ENCODE assay signal across 9 mouse cellular contexts in genomic region chr12:80083937-80084336, GRCm38 (mm10). TPM values are rescaled to one million over a fixed set of nuclear protein-coding genes. Genes with fewer than 3 reads are reported as not detected.
DNase-seq lines count a peak whose midpoint lies in the region; ATAC-seq and TF ChIP-seq lines count a peak whose summit lies in the region.
"Had no signal": no experiment of that assay in that cellular context is flagged by ENCODE, and none has a peak within 500 bp of the region (broad histone marks: within the 10 kb centered on the region; RNA-seq: fewer than 3 reads in every experiment).

No protein-coding gene starts in this region.

- TF ChIP-seq EP300 in liver, postnatal 0 days (IDR thresholded peaks at IDR 0.05; ENCODE audit: low read depth) = peak; percentile 78

- no peak overlapping the region for H3K9ac ChIP-seq in intestine, embryonic 16.5 days (ENCODE audit: low read depth, low read length)
- H3K9ac ChIP-seq in liver, postnatal 0 days (replicated peaks) = peak overlapping the region; percentile 12; the same call in 1 of the 2 replicates
- 0 out of 2 replicates have a peak overlapping the region, but pooled peaks have one; percentile 18 for H3K9ac ChIP-seq in stomach, embryonic 16.5 days (ENCODE audit: low read length)
- H3K9ac ChIP-seq: neural tube, embryonic 12.5 days had no signal

- no peak overlapping the region for H3K4me3 ChIP-seq in intestine, embryonic 16.5 days (ENCODE audit: low read length)
- H3K4me3 ChIP-seq in liver, postnatal 0 days (ENCODE audit: low read depth, low read length) = no peak overlapping the region
- no peak overlapping the region for H3K4me3 ChIP-seq in stomach, embryonic 16.5 days (replicated peaks; ENCODE audit: low read length)
- H3K4me3 ChIP-seq: neural tube, embryonic 12.5 days had no signal

- peaks cover 21% of the 10 kb centered on the region for H3K4me1 ChIP-seq in intestine, embryonic 16.5 days (ENCODE audit: control insufficient read depth, insufficient read depth, low read length)
- peaks cover 50% of the 10 kb centered on the region for H3K4me1 ChIP-seq in liver, postnatal 0 days (ENCODE audit: insufficient read depth)
- peaks cover 27% of the 10 kb centered on the region for H3K4me1 ChIP-seq in stomach, embryonic 16.5 days (ENCODE audit: control insufficient read depth, insufficient read depth, low read length)

- no peaks in the 10 kb centered on the region for H3K36me3 ChIP-seq in intestine, embryonic 16.5 days (ENCODE audit: control insufficient read depth, insufficient read depth, low read length)
- no peaks in the 10 kb centered on the region for H3K36me3 ChIP-seq in liver, postnatal 0 days (replicated peaks; ENCODE audit: insufficient read depth, low read length)
- H3K36me3 ChIP-seq in stomach, embryonic 16.5 days (ENCODE audit: control insufficient read depth, insufficient read depth, low read length) = no peaks in the 10 kb centered on the region
- H3K36me3 ChIP-seq: neural tube, embryonic 12.5 days had no signal

- TF ChIP-seq CTCF in liver, postnatal 0 days (IDR thresholded peaks at IDR 0.05; ENCODE audit: low read depth) = no peak

- no peaks in the 10 kb centered on the region for H3K9me3 ChIP-seq in intestine, embryonic 16.5 days (ENCODE audit: control insufficient read depth, low read length)
- no peaks in the 10 kb centered on the region for H3K9me3 ChIP-seq in liver, postnatal 0 days (ENCODE audit: low read length)
- no peaks in the 10 kb centered on the region for H3K9me3 ChIP-seq in stomach, embryonic 16.5 days (replicated peaks; ENCODE audit: control insufficient read depth, low read length)
- H3K9me3 ChIP-seq: neural tube, embryonic 12.5 days had no signal

- peak; percentile 58 to 76 for DNase-seq in urinary bladder, adult 18-20 months (ENCODE audit: low spot score in 2 of 2)
- no peak for DNase-seq in urinary bladder, postnatal 10 days (ENCODE audit: low spot score)
- DNase-seq in gastrocnemius, postnatal 14 days = peak; percentile 72
- peak; percentile 83 for DNase-seq in liver, postnatal 0 days
- no peak for DNase-seq in layer of hippocampus, postnatal 10 days (ENCODE audit: low spot score in 2 of 2)
- no peak for DNase-seq in cerebellum, adult 9-11 months

- peak overlapping the region; percentile 84 for H3K27ac ChIP-seq in intestine, embryonic 16.5 days (ENCODE audit: low read length)
- H3K27ac ChIP-seq in liver, postnatal 0 days (ENCODE audit: low read depth) = peak overlapping the region; percentile 92
- peak overlapping the region; percentile 86 for H3K27ac ChIP-seq in stomach, embryonic 16.5 days (ENCODE audit: low read length)
- H3K27ac ChIP-seq: neural tube, embryonic 12.5 days had no signal

- peak; percentile 94 for ATAC-seq in intestine, embryonic 16.5 days
- peak; percentile 83 for ATAC-seq in liver, postnatal 0 days
- peak; percentile 89 for ATAC-seq in stomach, embryonic 16.5 days (ENCODE audit: insufficient read depth, low FRiP score)

- H3K4me2 ChIP-seq in intestine, embryonic 16.5 days (ENCODE audit: low read depth, low read length) = no peak overlapping the region
- peak overlapping the region; percentile 37 for H3K4me2 ChIP-seq in liver, postnatal 0 days (ENCODE audit: low read depth, low read length)
- no peak overlapping the region for H3K4me2 ChIP-seq in stomach, embryonic 16.5 days (ENCODE audit: low read depth, low read length)
- H3K4me2 ChIP-seq: neural tube, embryonic 12.5 days had no signal

- intact Hi-C loops in gastrocnemius, postnatal 14 days (cut with DNase I; ENCODE audit: low total_unique reads) = no loop called here

- 6% methylated on average over 3 of the region's 3 CpGs for WGBS in intestine, embryonic 16.5 days
- 18% methylated on average over 3 of the region's 3 CpGs for whole genome bisulfite sequencing in liver, postnatal 0 days (ENCODE audit: insufficient replicate concordance)
- WGBS in stomach, embryonic 16.5 days = 14% methylated on average over 3 of the region's 3 CpGs

- no peaks in the 10 kb centered on the region for H3K27me3 ChIP-seq in intestine, embryonic 16.5 days (replicated peaks; ENCODE audit: control insufficient read depth, insufficient read depth, low read length)
- no peaks in the 10 kb centered on the region for H3K27me3 ChIP-seq in liver, postnatal 0 days (ENCODE audit: insufficient read depth, low read length)
- H3K27me3 ChIP-seq in stomach, embryonic 16.5 days (ENCODE audit: control insufficient read depth, insufficient read depth, low read length) = no peaks in the 10 kb centered on the region
- H3K27me3 ChIP-seq: neural tube, embryonic 12.5 days had no signal

RNA-seq across cellular contexts. Expression of gene Zfp36l1, which starts 28.9 kb away (rescaled TPM):
- total RNA-seq in gastrocnemius, postnatal 14 days (2021) = 10 to 100 TPM; 42.4 to 53.9 TPM
- 79.7 and 89.1 TPM in 2 replicates for polyA plus RNA-seq in intestine, embryonic 16.5 days (2015; fragmentation: Nextera tagmentation; extraction: Ambion mirVana)
- 42.0 and 45.7 TPM in 2 replicates for polyA plus RNA-seq in liver, postnatal 0 days (2015; fragmentation: Nextera tagmentation; extraction: Ambion mirVana)
- polyA plus RNA-seq in stomach, embryonic 16.5 days (2015; fragmentation: Nextera tagmentation; extraction: Ambion mirVana) = 137 and 140 TPM in 2 replicates
- total RNA-seq in layer of hippocampus, postnatal 10 days (2021) = 10 to 100 TPM; 46.9 to 54.7 TPM

Comparison
In these comparisons a context has a peak if more than half of its experiments do, and no peak if none do; other contexts are left out.
1. DNase-seq: peak in urinary bladder, adult 18-20 months (2 of 2), gastrocnemius, postnatal 14 days (single experiment) and liver, postnatal 0 days (single experiment); none in urinary bladder, postnatal 10 days (single experiment), layer of hippocampus, postnatal 10 days (0 of 2) and cerebellum, adult 9-11 months (single experiment).
2. Peak in every context shown above with its lines, with median percentiles within 50 percentile points of each other: ATAC-seq and H3K27ac ChIP-seq.